Mouse (Mus musculus): ENCODE results near the gene Klrb1f.

DNA sequence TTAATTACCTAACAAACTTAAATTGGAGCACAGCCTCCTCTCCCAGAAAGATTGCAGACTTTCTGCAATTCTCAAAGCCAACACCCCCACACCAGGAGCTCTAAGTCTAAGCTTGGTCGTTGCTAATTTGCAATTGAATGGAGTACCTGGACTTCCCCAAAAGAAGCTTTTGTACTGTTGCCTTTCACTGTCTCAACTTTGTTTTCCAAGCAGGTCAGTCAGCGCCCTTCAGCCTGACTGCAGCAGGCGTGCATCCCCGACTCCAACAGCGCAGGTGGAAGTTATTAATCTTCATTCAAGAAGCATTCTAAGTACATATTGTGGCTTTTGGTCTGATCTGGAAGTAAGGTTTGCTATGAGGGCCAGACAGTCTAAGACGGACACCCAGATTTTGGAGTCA, 39.4 kb downstream of the Klrb1f start:
- TF ChIP-seq CTCF (IDR thresholded peaks at IDR 0.05; ENCODE audit: borderline replicate concordance, control insufficient read depth, extremely low read depth, insufficient read depth, low read length, poor library complexity), result no peak
- no peak for TF ChIP-seq POLR2A (IDR thresholded peaks at IDR 0.05; ENCODE audit: control insufficient read depth, extremely low read depth, insufficient read depth, low read length, poor library complexity)
